Mouse (Mus musculus): ENCODE results near the gene Ndufc1. TPM values are rescaled to one million over a fixed set of nuclear protein-coding genes. Genes with fewer than 3 reads are reported as not detected.

The Ndufc1 gene
- total and polyA plus RNA-seq, 3 experiments = 115 to 207 TPM; not detected in 1

DNA sequence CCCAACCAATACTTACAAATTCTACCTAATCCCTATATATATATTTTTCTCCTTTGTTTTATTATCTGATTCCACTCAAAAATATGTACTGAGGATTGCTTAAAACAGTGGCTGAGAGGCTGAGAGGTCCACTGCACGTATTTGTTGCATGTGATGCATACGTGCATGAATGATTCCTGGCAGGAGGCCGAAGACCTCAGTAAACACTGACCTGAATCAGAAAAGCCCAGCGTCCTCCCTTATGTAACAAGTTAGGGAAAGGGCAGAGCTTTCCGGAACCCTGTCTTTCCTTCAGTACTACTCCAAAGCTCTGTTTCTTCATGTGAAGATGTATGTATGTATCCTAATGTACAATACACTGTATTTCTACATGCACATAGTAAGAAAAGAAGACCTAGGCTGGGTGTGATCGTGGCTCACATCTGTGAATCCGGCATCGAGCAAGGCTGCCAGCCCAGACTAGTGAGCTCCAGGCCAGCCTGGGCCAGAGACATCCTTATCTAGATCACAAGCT, 20.9 kb downstream of the Ndufc1 start:
- Histone ChIP-seq H3K9ac (ENCODE audit: control insufficient read depth, low read depth, low read length, poor library complexity, severe bottlenecking) (no peak overlapping the region), H3K27me3 (ENCODE audit: control insufficient read depth in 1 of 2, insufficient read depth in 2 of 2, low read length in 2 of 2) (no peaks in the 10 kb centered on the region), H3K4me1 (ENCODE audit: control insufficient read depth in 1 of 2, insufficient read depth in 2 of 2, low read length in 2 of 2) (peaks cover 3 to 14% of the 10 kb centered on the region in 2 experiments; a peak in 3 of 4 replicates), H3K27ac (ENCODE audit: control insufficient read depth, low read depth, low read length) (peak overlapping the region; percentile 11; the same call in 1 of the 2 replicates), H3K36me3 (ENCODE audit: control insufficient read depth in 1 of 2, insufficient read depth in 2 of 2, low read length in 2 of 2) (peaks cover 0 to 10% of the 10 kb centered on the region in 2 experiments; a peak in 2 of 4 replicates), H3K4me3 (ENCODE audit: control insufficient read depth in 1 of 2, insufficient read depth in 1 of 2, low read depth in 2 of 2, low read length in 2 of 2) (no peak overlapping the region), H3K79me2 (ENCODE audit: control insufficient read depth, insufficient read depth, low read length, poor library complexity) (no peaks in the 10 kb centered on the region), H3K9me3 (replicated peaks; ENCODE audit: insufficient read depth, low read length) (no peaks in the 10 kb centered on the region)
- no peak for DNase-seq (ENCODE audit: low read depth, low spot score)
- no peak for TF ChIP-seq USF1 (IDR thresholded peaks at IDR 0.05; ENCODE audit: low read depth, low read length)
- no peak for TF ChIP-seq TBP (IDR thresholded peaks at IDR 0.05; ENCODE audit: low read depth, low read length)
- TF ChIP-seq UBTF (IDR thresholded peaks at IDR 0.05; ENCODE audit: borderline replicate concordance, insufficient read depth, low read depth, low read length) = no peak
- TF ChIP-seq ZC3H11A (IDR thresholded peaks at IDR 0.05; ENCODE audit: low read depth, low read length) = no peak
- TF ChIP-seq ZKSCAN1 (IDR thresholded peaks at IDR 0.05; ENCODE audit: low read depth, low read length) = no peak
- TF ChIP-seq SIN3A (IDR thresholded peaks at IDR 0.05; ENCODE audit: low read length) = no peak
- TF ChIP-seq KAT2A (conservative IDR thresholded peaks at IDR 0.05; ENCODE audit: low read depth, low read length) = no peak
- TF ChIP-seq MAZ (IDR thresholded peaks at IDR 0.05; ENCODE audit: low read depth, low read length) = no peak

DNA sequence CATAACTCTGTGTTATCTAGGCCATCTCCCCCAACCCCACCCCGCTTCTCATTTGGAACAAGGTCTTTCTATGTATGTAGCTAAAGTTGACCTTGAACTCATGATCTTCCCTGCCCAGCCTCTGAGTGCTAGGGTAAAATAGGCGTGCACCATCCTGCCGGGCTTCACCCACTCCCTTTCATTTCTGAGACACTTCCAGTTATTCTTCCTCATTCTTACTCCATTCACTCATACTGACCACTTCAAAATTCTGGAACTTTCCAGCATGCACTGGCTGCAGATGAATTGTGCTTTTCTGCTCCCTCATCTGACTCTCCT, 21.7 kb downstream of the Ndufc1 start:
- no peaks in the 10 kb centered on the region for H3K79me2 ChIP-seq (ENCODE audit: control insufficient read depth, insufficient read depth, low read length, poor library complexity)
- H3K27me3 ChIP-seq (ENCODE audit: control insufficient read depth in 1 of 2, insufficient read depth in 2 of 2, low read length in 2 of 2) = no peaks in the 10 kb centered on the region
- no peak overlapping the region for H3K9ac ChIP-seq (ENCODE audit: control insufficient read depth, low read depth, low read length, poor library complexity, severe bottlenecking)
- H3K4me1 ChIP-seq (ENCODE audit: control insufficient read depth in 1 of 2, insufficient read depth in 2 of 2, low read length in 2 of 2) = peaks cover 3 to 14% of the 10 kb centered on the region in 2 experiments; a peak in 3 of 4 replicates
- no peak for TF ChIP-seq ELF1 (IDR thresholded peaks at IDR 0.05; ENCODE audit: low read depth, low read length)
- TF ChIP-seq USF2 (IDR thresholded peaks at IDR 0.05; ENCODE audit: borderline replicate concordance in 1 of 2, insufficient read depth in 1 of 2, low read depth in 1 of 2, low read length in 2 of 2) = no peak
- no peak for TF ChIP-seq GATA1 (IDR thresholded peaks at IDR 0.05; ENCODE audit: low read depth, low read length)
- TF ChIP-seq POLR2AphosphoS2 (IDR thresholded peaks at IDR 0.05; ENCODE audit: low read length) = no peak
- TF ChIP-seq ZNF384 (IDR thresholded peaks at IDR 0.05; ENCODE audit: low read depth, low read length) = no peak
- no peak for TF ChIP-seq HCFC1 (IDR thresholded peaks at IDR 0.05; ENCODE audit: low read depth, low read length)
- no peak for TF ChIP-seq TAL1 (IDR thresholded peaks at IDR 0.05; ENCODE audit: low read length)
- no peak for TF ChIP-seq ZC3H11A (IDR thresholded peaks at IDR 0.05; ENCODE audit: low read depth, low read length)
- no peak for TF ChIP-seq RAD21 (IDR thresholded peaks at IDR 0.05; ENCODE audit: low read depth, low read length)
- TF ChIP-seq MAX (IDR thresholded peaks at IDR 0.05; ENCODE audit: low read length) = no peak
- no peak for TF ChIP-seq ZMIZ1 (IDR thresholded peaks at IDR 0.05; ENCODE audit: low read depth, low read length)
- TF ChIP-seq UBTF (IDR thresholded peaks at IDR 0.05; ENCODE audit: borderline replicate concordance, insufficient read depth, low read depth, low read length) = no peak
- TF ChIP-seq MAZ (IDR thresholded peaks at IDR 0.05; ENCODE audit: low read depth, low read length) = no peak
- no peak for TF ChIP-seq JUND (IDR thresholded peaks at IDR 0.05; ENCODE audit: low read depth, low read length)
- no peak for TF ChIP-seq CTCF (IDR thresholded peaks at IDR 0.05 in 2 of 3, conservative IDR thresholded peaks at IDR 0.05 in 1 of 3; ENCODE audit: control insufficient read depth in 1 of 3, insufficient read depth in 1 of 3, low read depth in 2 of 3, low read length in 3 of 3, poor library complexity in 1 of 3, severe bottlenecking in 1 of 3)
- TF ChIP-seq MAFK (IDR thresholded peaks at IDR 0.05; ENCODE audit: borderline replicate concordance, low read depth, low read length) = no peak
- no peak overlapping the region for H3K27ac ChIP-seq (ENCODE audit: control insufficient read depth, low read depth, low read length)
- no peak overlapping the region for H3K4me3 ChIP-seq (ENCODE audit: control insufficient read depth in 1 of 2, insufficient read depth in 1 of 2, low read depth in 2 of 2, low read length in 2 of 2)
- DNase-seq (ENCODE audit: low read depth, low spot score) = no peak
- H3K9me3 ChIP-seq (replicated peaks; ENCODE audit: insufficient read depth, low read length) = no peaks in the 10 kb centered on the region
- peaks cover 0 to 10% of the 10 kb centered on the region in 2 experiments; a peak in 2 of 4 replicates for H3K36me3 ChIP-seq (ENCODE audit: control insufficient read depth in 1 of 2, insufficient read depth in 2 of 2, low read length in 2 of 2)
